Mouse (Mus musculus): Measurements from ENCODE around the gene Gpx1. TPM values are rescaled to one million over a fixed set of nuclear protein-coding genes. Genes with fewer than 3 reads are reported as not detected.

Gene Gpx1
- polyA plus RNA-seq, 1 experiment: 172 TPM

- no peaks in the 10 kb centered on the region for H3K4me1 ChIP-seq (ENCODE audit: control insufficient read depth, insufficient read depth, low read length)
- TF ChIP-seq POLR2A (IDR thresholded peaks at IDR 0.05; ENCODE audit: insufficient read depth, low read length) (no peak), EP300 (IDR thresholded peaks at IDR 0.05; ENCODE audit: insufficient read depth, low read depth, low read length) (no peak), CTCF (IDR thresholded peaks at IDR 0.05; ENCODE audit: low read depth, low read length) (no peak)
- H3K4me3 ChIP-seq (ENCODE audit: low read depth, low read length): no peak overlapping the region
- H3K36me3 ChIP-seq (ENCODE audit: control insufficient read depth, insufficient read depth, low read length, poor library complexity, severe bottlenecking): peaks cover 17% of the 10 kb centered on the region
- no peak overlapping the region for H3K27ac ChIP-seq (ENCODE audit: insufficient read depth, low read length)
- H3K9ac ChIP-seq (ENCODE audit: low read depth, poor library complexity, severe bottlenecking): no peak overlapping the region
- no peaks in the 10 kb centered on the region for H3K9me3 ChIP-seq (replicated peaks; ENCODE audit: control insufficient read depth, insufficient read depth, low read length, poor library complexity, severe bottlenecking)
- no peaks in the 10 kb centered on the region for H3K27me3 ChIP-seq (ENCODE audit: control insufficient read depth, insufficient read depth, low read length, poor library complexity, severe bottlenecking)
Measured at GRCm38 (mm10) chr9:108301853-108302252, 36.9 kb upstream of the Gpx1 start.

GRCm38 (mm10) chr9:108304716-108305115 is 34.0 kb upstream of the Gpx1 start:
- Histone ChIP-seq H3K4me3 (ENCODE audit: low read depth, low read length) (no peak overlapping the region), H3K27me3 (ENCODE audit: control insufficient read depth, insufficient read depth, low read length, poor library complexity, severe bottlenecking) (no peaks in the 10 kb centered on the region), H3K9me3 (replicated peaks; ENCODE audit: control insufficient read depth, insufficient read depth, low read length, poor library complexity, severe bottlenecking) (no peaks in the 10 kb centered on the region), H3K27ac (ENCODE audit: insufficient read depth, low read length) (no peak overlapping the region), H3K4me1 (ENCODE audit: control insufficient read depth, insufficient read depth, low read length) (no peaks in the 10 kb centered on the region), H3K36me3 (ENCODE audit: control insufficient read depth, insufficient read depth, low read length, poor library complexity, severe bottlenecking) (peaks cover 10% of the 10 kb centered on the region), H3K9ac (ENCODE audit: low read depth, poor library complexity, severe bottlenecking) (peak overlapping the region; percentile 64; the same call in 1 of the 2 replicates)
- TF ChIP-seq POLR2A (IDR thresholded peaks at IDR 0.05; ENCODE audit: insufficient read depth, low read length): no peak
- no peak for TF ChIP-seq CTCF (IDR thresholded peaks at IDR 0.05; ENCODE audit: low read depth, low read length)
- TF ChIP-seq EP300 (IDR thresholded peaks at IDR 0.05; ENCODE audit: insufficient read depth, low read depth, low read length): no peak

GRCm38 (mm10) chr9:108305170-108305569 is 33.5 kb upstream of the Gpx1 start:
- H3K4me3 ChIP-seq (ENCODE audit: low read depth, low read length): peak overlapping the region; percentile 97
- TF ChIP-seq CTCF (IDR thresholded peaks at IDR 0.05; ENCODE audit: low read depth, low read length): no peak
- peak overlapping the region; percentile 64 for H3K9ac ChIP-seq (ENCODE audit: low read depth, poor library complexity, severe bottlenecking)
- H3K27ac ChIP-seq (ENCODE audit: insufficient read depth, low read length): peak overlapping the region; percentile 33; the same call in 1 of the 2 replicates
- no peaks in the 10 kb centered on the region for H3K27me3 ChIP-seq (ENCODE audit: control insufficient read depth, insufficient read depth, low read length, poor library complexity, severe bottlenecking)
- no peaks in the 10 kb centered on the region for H3K4me1 ChIP-seq (ENCODE audit: control insufficient read depth, insufficient read depth, low read length)
- H3K36me3 ChIP-seq (ENCODE audit: control insufficient read depth, insufficient read depth, low read length, poor library complexity, severe bottlenecking): peaks cover 9% of the 10 kb centered on the region
- H3K9me3 ChIP-seq (replicated peaks; ENCODE audit: control insufficient read depth, insufficient read depth, low read length, poor library complexity, severe bottlenecking): no peaks in the 10 kb centered on the region

- peak within 1 kb of the TSS; percentile 91 for H3K9ac ChIP-seq (ENCODE audit: low read depth, poor library complexity, severe bottlenecking)
- peak within 1 kb of the TSS; percentile 97 for H3K4me3 ChIP-seq (ENCODE audit: low read depth, low read length)
- no peaks in the 10 kb centered on the region for H3K9me3 ChIP-seq (replicated peaks; ENCODE audit: control insufficient read depth, insufficient read depth, low read length, poor library complexity, severe bottlenecking)
- no peaks in the 10 kb centered on the region for H3K4me1 ChIP-seq (ENCODE audit: control insufficient read depth, insufficient read depth, low read length)
- H3K36me3 ChIP-seq (ENCODE audit: control insufficient read depth, insufficient read depth, low read length, poor library complexity, severe bottlenecking): peaks cover 4% of the 10 kb centered on the region
- no peaks in the 10 kb centered on the region for H3K27me3 ChIP-seq (ENCODE audit: control insufficient read depth, insufficient read depth, low read length, poor library complexity, severe bottlenecking)
- H3K27ac ChIP-seq (ENCODE audit: insufficient read depth, low read length): peak within 1 kb of the TSS; percentile 86
- TF ChIP-seq EP300 (IDR thresholded peaks at IDR 0.05; ENCODE audit: insufficient read depth, low read depth, low read length) (no peak), POLR2A (IDR thresholded peaks at IDR 0.05; ENCODE audit: insufficient read depth, low read length) (peak; percentile 75)
Measured at GRCm38 (mm10) chr9:108305629-108306520, 32.8 kb upstream of the Gpx1 start, which contains the start of the genes Rhoa and Tcta. TSS of gene Rhoa (plus strand) at chr9:108306129. TSS of gene Tcta (minus strand) at chr9:108306160.

GRCm38 (mm10) chr9:108306571-108306980 is 32.1 kb upstream of the Gpx1 start:
- peak overlapping the region; percentile 86 for H3K27ac ChIP-seq (ENCODE audit: insufficient read depth, low read length)
- H3K4me1 ChIP-seq (ENCODE audit: control insufficient read depth, insufficient read depth, low read length): no peaks in the 10 kb centered on the region
- no peaks in the 10 kb centered on the region for H3K27me3 ChIP-seq (ENCODE audit: control insufficient read depth, insufficient read depth, low read length, poor library complexity, severe bottlenecking)
- H3K36me3 ChIP-seq (ENCODE audit: control insufficient read depth, insufficient read depth, low read length, poor library complexity, severe bottlenecking): peaks cover 9% of the 10 kb centered on the region
- peak overlapping the region; percentile 91 for H3K9ac ChIP-seq (ENCODE audit: low read depth, poor library complexity, severe bottlenecking)
- peak overlapping the region; percentile 90 for H3K4me3 ChIP-seq (ENCODE audit: low read depth, low read length)
- no peak for TF ChIP-seq EP300 (IDR thresholded peaks at IDR 0.05; ENCODE audit: insufficient read depth, low read depth, low read length)
- no peak for TF ChIP-seq CTCF (IDR thresholded peaks at IDR 0.05; ENCODE audit: low read depth, low read length)
- TF ChIP-seq POLR2A (IDR thresholded peaks at IDR 0.05; ENCODE audit: insufficient read depth, low read length): no peak
- no peaks in the 10 kb centered on the region for H3K9me3 ChIP-seq (replicated peaks; ENCODE audit: control insufficient read depth, insufficient read depth, low read length, poor library complexity, severe bottlenecking)
